Mouse (Mus musculus) myocyte (in vitro differentiated cells): ENCODE data around the gene Gm4924. TPM values are rescaled to one million over a fixed set of nuclear protein-coding genes. Genes with fewer than 3 reads are reported as not detected.
A peak's percentile ranks its signal among the peaks of the same experiment; 100 is the strongest.

Experiments used
- H3K27me3 ChIP-seq: one replicate; pipeline ENCODE4 v1.6.1; 2011; ENCODE audit not compliant: control insufficient read depth, insufficient read depth, insufficient read length
- H3K36me3 ChIP-seq: one replicate; pipeline ENCODE4 v1.6.1; 2011; ENCODE audit not compliant: control insufficient read depth, insufficient read depth
- H3K4me2 ChIP-seq: one replicate; pipeline ENCODE4 v1.6.1; 2011; ENCODE audit warnings: low read depth, control low read depth
- H3K4me3 ChIP-seq: one replicate; pipeline ENCODE4 v1.5.1; 2011; ENCODE audit warnings: mild to moderate bottlenecking, control low read depth, moderate library complexity
- H3K79me2 ChIP-seq: one replicate; pipeline ENCODE4 v1.6.1; 2011; ENCODE audit not compliant: control insufficient read depth, insufficient read depth
- H3ac ChIP-seq: one replicate; pipeline ENCODE4 v1.6.1; 2011; ENCODE audit not compliant: control insufficient read depth, insufficient read length
- CEBPB ChIP-seq: IDR thresholded peaks from 2 replicates; pipeline ENCODE4 v1.6.1; 2011; ENCODE audit warnings: mild to moderate bottlenecking, moderate library complexity; ENCODE audit not compliant: poor library complexity, insufficient read depth, severe bottlenecking
- E2F4 ChIP-seq: IDR thresholded peaks from one replicate; pipeline ENCODE4 v1.6.1; 2011; ENCODE audit warnings: mild to moderate bottlenecking, control low read depth, moderate library complexity; ENCODE audit not compliant: insufficient read depth
- MAX ChIP-seq: IDR thresholded peaks from one replicate; pipeline ENCODE4 v1.6.1; 2011; ENCODE audit warnings: low read depth, mild to moderate bottlenecking, control low read depth
- MYOD1 ChIP-seq, 3 experiments: IDR thresholded peaks; one replicate each; pipeline ENCODE4 v1.6.1; 2011; ENCODE audit warnings: control low read depth in 2 of 3, low read depth in 2 of 3, mild to moderate bottlenecking in 2 of 3, moderate library complexity in 1 of 3; ENCODE audit not compliant: insufficient read length in 2 of 3, control insufficient read depth in 1 of 3
- MYOG ChIP-seq, 3 experiments: IDR thresholded peaks; one replicate each; pipeline ENCODE4 v1.6.1; 2011; ENCODE audit warnings: control low read depth in 2 of 3, low read depth in 2 of 3, mild to moderate bottlenecking in 2 of 3; ENCODE audit not compliant: insufficient read length in 2 of 3, control insufficient read depth in 1 of 3, insufficient read depth in 1 of 3
- POLR2A ChIP-seq: IDR thresholded peaks from one replicate; pipeline ENCODE4 v1.6.1; 2011; ENCODE audit warnings: low read depth, mild to moderate bottlenecking, control low read depth, moderate library complexity; ENCODE audit not compliant: insufficient read length
- POLR2AphosphoS2 ChIP-seq: IDR thresholded peaks from one replicate; pipeline ENCODE4 v1.6.1; 2011; ENCODE audit warnings: low read depth, control low read depth; ENCODE audit not compliant: insufficient read length
- REST ChIP-seq: IDR thresholded peaks from one replicate; pipeline ENCODE4 v1.6.1; 2011; ENCODE audit warnings: mild to moderate bottlenecking, control low read depth, moderate library complexity; ENCODE audit not compliant: insufficient read depth, insufficient read length
- SRF ChIP-seq: IDR thresholded peaks from one replicate; pipeline ENCODE4 v1.6.1; 2011; ENCODE audit warnings: low read depth; ENCODE audit not compliant: control insufficient read depth, insufficient read length
- TCF12 ChIP-seq: IDR thresholded peaks from one replicate; pipeline ENCODE4 v1.6.1; 2011; ENCODE audit warnings: mild to moderate bottlenecking, control low read depth; ENCODE audit not compliant: poor library complexity, insufficient read depth, severe bottlenecking
- TCF3 ChIP-seq: IDR thresholded peaks from one replicate; pipeline ENCODE4 v1.6.1; 2011; ENCODE audit warnings: low read depth, control low read depth; ENCODE audit not compliant: insufficient read length
- USF1 ChIP-seq: IDR thresholded peaks from one replicate; pipeline ENCODE4 v1.6.1; 2011; ENCODE audit warnings: low read depth, mild to moderate bottlenecking, control low read depth, moderate library complexity
- polyA plus RNA-seq: library from polyadenylated mRNA; unstranded; fragments of >200 nt; fragmentation: generic; extraction: Trizol; gene quantifications from one replicate; pipeline ENCODE4 v1.2.1, GENCODE M21; 2012; ENCODE audit warnings: missing spikeins

Gene Gm4924
- polyA plus RNA-seq, 1 experiment = 4.2 TPM

DNA sequence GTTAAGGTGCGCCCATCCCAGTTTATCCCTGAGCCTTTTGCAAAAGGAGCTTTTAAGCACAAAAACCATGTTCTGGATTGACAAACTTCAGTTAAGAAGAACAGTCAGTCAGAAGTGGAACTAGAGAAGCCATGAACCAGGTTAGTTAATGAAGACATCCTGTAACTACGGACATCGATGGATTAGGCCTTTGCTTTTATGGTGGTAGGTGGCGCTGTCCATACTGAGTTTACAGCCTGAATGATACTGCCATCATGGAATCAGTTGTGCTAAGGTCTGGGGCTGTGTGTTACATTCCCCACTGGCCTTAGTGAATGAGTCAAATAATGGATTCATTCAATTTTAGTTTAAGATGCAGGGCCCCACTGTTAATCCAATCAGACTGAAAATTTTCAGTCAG lies 1.3 kb downstream of the Gm4924 start:
- H3K4me2 ChIP-seq = peak overlapping the region; percentile 68
- H3K27me3 ChIP-seq = no peaks in the 10 kb centered on the region
- TF ChIP-seq REST (no peak), TCF3 (no peak), CEBPB (no peak), SRF (no peak), MYOD1 (IDR thresholded peaks at IDR 0.05; ENCODE audit: control insufficient read depth in 1 of 3, insufficient read length in 2 of 3, low read depth in 2 of 3) (no peak), E2F4 (no peak)
- H3K4me3 ChIP-seq = peak overlapping the region; percentile 44
- no peaks in the 10 kb centered on the region for H3K36me3 ChIP-seq
- peaks cover 25% of the 10 kb centered on the region for H3K79me2 ChIP-seq
- no peak overlapping the region for H3ac ChIP-seq

GRCm38 (mm10) chr10:82361911-82362310 lies 7.9 kb downstream of the Gm4924 start:
- TF ChIP-seq E2F4 = no peak
- no peak for TF ChIP-seq REST
- no peak for TF ChIP-seq CEBPB
- TF ChIP-seq USF1 = no peak
- no peak for TF ChIP-seq MYOD1 (IDR thresholded peaks at IDR 0.05; ENCODE audit: control insufficient read depth in 1 of 3, insufficient read length in 2 of 3, low read depth in 2 of 3)
- TF ChIP-seq MAX = no peak
- no peak for TF ChIP-seq MYOG (IDR thresholded peaks at IDR 0.05; ENCODE audit: control insufficient read depth in 1 of 3, insufficient read depth in 1 of 3, insufficient read length in 2 of 3, low read depth in 2 of 3)
- no peak for TF ChIP-seq POLR2A
- no peak for TF ChIP-seq TCF12
- no peak for TF ChIP-seq TCF3
- TF ChIP-seq SRF = no peak
- Histone ChIP-seq H3K27me3 (no peaks in the 10 kb centered on the region), H3K36me3 (peaks cover 3% of the 10 kb centered on the region), H3K4me2 (no peak overlapping the region), H3K79me2 (peaks cover 25% of the 10 kb centered on the region), H3K4me3 (no peak overlapping the region), H3ac (no peak overlapping the region)

GRCm38 (mm10) chr10:82382992-82383391 lies 28.9 kb downstream of the Gm4924 start:
- TF ChIP-seq MAX = no peak
- no peak for TF ChIP-seq USF1
- TF ChIP-seq MYOD1 (IDR thresholded peaks at IDR 0.05; ENCODE audit: control insufficient read depth in 1 of 3, insufficient read length in 2 of 3, low read depth in 2 of 3) = no peak
- TF ChIP-seq CEBPB = no peak
- no peak for TF ChIP-seq SRF
- no peak for TF ChIP-seq MYOG (IDR thresholded peaks at IDR 0.05; ENCODE audit: control insufficient read depth in 1 of 3, insufficient read depth in 1 of 3, insufficient read length in 2 of 3, low read depth in 2 of 3)
- TF ChIP-seq E2F4 = no peak
- TF ChIP-seq POLR2A = no peak
- TF ChIP-seq REST = no peak
- TF ChIP-seq POLR2AphosphoS2 = no peak
- no peak for TF ChIP-seq TCF3
- no peak for TF ChIP-seq TCF12
- Histone ChIP-seq H3ac (no peak overlapping the region), H3K79me2 (no peaks in the 10 kb centered on the region), H3K4me3 (no peak overlapping the region), H3K27me3 (no peaks in the 10 kb centered on the region), H3K4me2 (no peak overlapping the region), H3K36me3 (peaks cover 15% of the 10 kb centered on the region)

DNA sequence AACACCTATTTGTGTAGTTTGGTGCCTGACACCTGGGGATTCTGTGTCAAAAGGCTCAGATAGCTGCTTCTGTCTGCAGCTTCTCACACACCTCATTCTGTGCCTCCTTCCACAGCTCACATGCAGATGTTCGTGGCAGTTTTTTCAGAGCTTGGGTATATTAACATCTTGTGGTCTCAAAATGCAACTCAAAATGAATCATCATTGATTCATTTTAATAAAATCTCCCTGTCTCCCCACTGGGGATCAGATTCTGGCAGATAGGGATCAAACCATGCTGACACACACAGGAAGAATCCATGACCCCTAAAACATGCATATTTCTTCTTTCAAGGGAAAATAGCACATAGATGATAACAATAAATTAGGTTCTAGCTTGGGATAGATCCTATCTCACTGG lies 55.5 kb downstream of the Gm4924 start:
- no peak overlapping the region for H3ac ChIP-seq
- H3K36me3 ChIP-seq = peaks cover 7% of the 10 kb centered on the region
- no peaks in the 10 kb centered on the region for H3K27me3 ChIP-seq
- no peak overlapping the region for H3K4me2 ChIP-seq
- H3K4me3 ChIP-seq = no peak overlapping the region
- TF ChIP-seq SRF = no peak
- TF ChIP-seq TCF3 = no peak
- TF ChIP-seq POLR2A = no peak
- no peaks in the 10 kb centered on the region for H3K79me2 ChIP-seq

DNA sequence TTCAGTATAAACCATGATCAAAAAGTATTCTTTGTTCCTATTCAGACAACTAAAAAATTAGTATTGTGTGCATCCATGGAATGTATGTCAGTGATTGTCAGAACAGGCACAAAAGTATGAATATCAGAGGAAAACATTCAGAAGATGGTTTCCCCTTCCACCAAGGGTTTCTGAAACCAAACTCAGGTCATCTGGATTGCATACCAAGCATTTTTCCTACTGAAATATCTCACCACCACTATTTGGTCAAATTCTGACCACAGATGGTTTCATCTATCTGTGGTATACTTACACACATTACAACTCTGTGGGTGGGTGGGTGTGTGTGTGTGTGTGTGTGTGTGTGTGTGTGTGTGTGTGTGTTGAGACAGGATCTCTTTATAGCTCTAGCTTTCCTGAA lies 69.6 kb downstream of the Gm4924 start:
- TF ChIP-seq REST = no peak
- no peak for TF ChIP-seq SRF
- no peak for TF ChIP-seq MYOG (IDR thresholded peaks at IDR 0.05; ENCODE audit: control insufficient read depth in 1 of 3, insufficient read depth in 1 of 3, insufficient read length in 2 of 3, low read depth in 2 of 3)
- TF ChIP-seq E2F4 = no peak
- TF ChIP-seq USF1 = no peak
- no peak for TF ChIP-seq TCF12
- no peak for TF ChIP-seq POLR2A
- no peak for TF ChIP-seq CEBPB
- H3K4me2 ChIP-seq = no peak overlapping the region
- no peaks in the 10 kb centered on the region for H3K79me2 ChIP-seq
- H3K4me3 ChIP-seq = no peak overlapping the region
- H3K27me3 ChIP-seq = no peaks in the 10 kb centered on the region
- H3ac ChIP-seq = no peak overlapping the region
- no peaks in the 10 kb centered on the region for H3K36me3 ChIP-seq

Other genes starting within 250 kb of the Gm4924 start
- 0.64 TPM for gene AU041133, start 226.2 kb upstream of the Gm4924 start, polyA plus RNA-seq
- 4.9 TPM for gene Zfp938, start 113.0 kb upstream of the Gm4924 start, polyA plus RNA-seq
- gene 4932415D10Rik, start 37.7 kb upstream of the Gm4924 start, polyA plus RNA-seq = not detected
- gene Gm1553, start 138.4 kb downstream of the Gm4924 start, polyA plus RNA-seq = not detected